Mouse (Mus musculus) brain, adult 2 months (tissue): ENCODE measurements at regions not wholly inside any gene's neighbourhood (a gene's known extent, or its start where the extent isn't known, plus 50 kb on each side); places are given as distances from the start of the nearest gene placed in this dataset.

ENCODE experiments used
- DNase-seq: peaks from one replicate; pipeline ENCODE4 v3.0.0; 2011; ENCODE audit warnings: low read depth, low spot score

DNA sequence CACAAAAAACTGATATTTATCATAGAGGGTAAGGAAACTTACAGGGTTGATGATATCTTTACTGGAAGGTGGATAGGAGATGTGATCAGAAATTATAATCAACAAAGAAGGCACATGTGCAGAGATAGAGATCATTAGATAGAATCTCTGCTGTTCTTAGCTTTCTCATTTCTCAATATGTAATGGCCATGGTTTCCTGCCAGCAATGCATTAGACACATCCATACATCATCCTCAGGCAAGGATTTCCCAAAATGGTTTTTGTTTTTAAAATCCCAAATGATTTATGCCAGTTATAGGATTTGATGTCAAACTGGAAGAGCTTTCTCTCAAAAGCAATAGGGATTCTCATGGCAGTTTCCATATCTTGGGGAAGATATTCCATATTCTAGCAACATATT is 52.0 kb upstream of the C030005K15Rik start:
- DNase-seq, result no peak

DNA sequence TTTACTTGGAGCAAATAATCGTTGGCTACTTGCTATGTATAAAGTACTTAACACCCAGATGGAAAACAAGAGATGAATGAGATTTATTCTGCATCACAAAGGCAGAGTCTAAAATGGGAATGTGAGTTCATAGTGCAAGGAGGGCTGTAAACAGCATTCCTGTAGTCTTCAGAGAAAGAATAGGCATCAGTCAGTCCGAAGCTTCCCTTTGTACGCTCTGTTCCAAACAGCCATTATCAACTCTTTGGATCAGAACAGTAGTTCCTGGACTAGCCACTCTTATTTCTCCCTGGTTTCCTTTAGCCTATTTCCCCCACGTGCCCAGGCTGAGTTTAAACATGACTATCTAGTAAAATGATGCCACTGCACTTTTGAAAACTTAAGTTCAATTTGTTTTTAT is 52.8 kb upstream of the C030005K15Rik start:
- no peak for DNase-seq

DNA sequence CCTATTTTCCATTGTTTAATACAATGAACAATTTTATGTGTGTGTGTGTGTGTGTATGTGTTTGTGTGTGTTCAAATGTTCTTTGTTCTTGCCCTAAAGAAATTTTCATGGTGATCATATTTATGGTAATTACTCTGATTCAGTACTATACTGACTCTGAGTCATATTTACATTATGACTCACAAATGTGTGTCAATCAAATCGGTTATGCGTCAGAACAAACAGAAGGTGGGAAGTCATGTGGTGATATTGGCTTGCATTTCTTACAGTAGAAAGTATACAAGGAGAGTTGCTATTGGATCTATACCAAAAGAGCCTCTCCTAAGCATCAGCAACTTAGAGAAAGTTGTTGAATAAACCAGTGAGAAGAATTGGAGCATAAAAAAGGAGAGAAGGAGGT is 67.2 kb upstream of the C030005K15Rik start:
- DNase-seq, result peak; percentile 59

DNA sequence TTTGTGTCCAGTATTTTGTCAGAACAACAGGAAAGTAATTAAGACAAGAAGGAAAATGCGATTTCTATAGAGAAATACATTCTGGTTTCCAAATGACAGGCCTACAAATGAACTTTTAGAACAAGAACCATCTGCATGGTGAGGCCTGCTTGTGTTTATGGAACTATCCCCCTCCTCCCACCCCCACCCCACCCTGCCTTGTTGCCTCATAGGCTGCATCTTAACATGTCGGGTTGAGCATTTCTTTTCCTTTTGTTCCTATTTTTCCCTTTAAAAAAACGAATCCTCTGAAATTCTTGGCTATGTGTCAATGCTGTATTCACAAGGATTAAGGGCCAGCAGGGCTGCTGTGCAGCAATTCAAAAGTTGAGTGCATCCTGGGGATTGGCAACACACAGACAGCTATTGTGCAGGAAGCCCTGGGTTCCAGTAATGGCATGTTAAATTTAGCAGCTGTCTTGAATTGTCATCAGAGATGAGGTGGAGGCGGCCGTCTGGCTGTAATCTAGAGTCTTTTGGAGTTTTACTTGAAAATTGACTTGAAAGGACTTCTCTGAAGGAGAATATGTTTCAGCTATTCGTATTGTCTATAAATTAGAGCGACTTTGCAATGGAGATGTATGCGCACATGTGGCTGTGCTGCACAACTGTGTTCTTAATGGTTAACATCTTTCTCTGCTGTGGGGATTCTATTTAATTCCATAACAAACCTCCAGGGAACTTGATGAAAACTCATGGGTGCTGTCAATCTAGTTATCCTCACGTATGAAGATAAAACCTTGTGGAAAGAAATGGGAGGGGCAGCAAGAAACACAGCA is 75.1 kb upstream of the C030005K15Rik start:
- peak; percentile 60 for DNase-seq

DNA sequence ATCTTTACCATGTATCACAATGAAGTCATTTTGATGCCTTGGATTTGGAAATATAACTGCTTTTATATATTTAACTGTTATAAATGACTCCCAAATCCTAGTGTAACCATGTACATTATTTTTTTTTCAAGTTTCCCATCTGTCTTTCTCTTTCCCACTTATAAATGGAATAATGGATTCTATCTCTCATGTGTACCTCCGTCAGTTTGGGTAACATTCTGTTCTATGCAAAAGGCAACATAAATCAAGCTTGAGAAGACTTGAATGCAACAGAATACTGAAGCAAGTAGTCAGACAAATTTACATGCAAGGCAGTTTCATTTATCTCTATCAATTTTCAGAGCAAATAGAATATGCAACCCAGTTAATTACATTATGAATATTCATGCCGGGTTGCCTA is 81.4 kb upstream of the C030005K15Rik start:
- DNase-seq, result peak; percentile 40

DNA sequence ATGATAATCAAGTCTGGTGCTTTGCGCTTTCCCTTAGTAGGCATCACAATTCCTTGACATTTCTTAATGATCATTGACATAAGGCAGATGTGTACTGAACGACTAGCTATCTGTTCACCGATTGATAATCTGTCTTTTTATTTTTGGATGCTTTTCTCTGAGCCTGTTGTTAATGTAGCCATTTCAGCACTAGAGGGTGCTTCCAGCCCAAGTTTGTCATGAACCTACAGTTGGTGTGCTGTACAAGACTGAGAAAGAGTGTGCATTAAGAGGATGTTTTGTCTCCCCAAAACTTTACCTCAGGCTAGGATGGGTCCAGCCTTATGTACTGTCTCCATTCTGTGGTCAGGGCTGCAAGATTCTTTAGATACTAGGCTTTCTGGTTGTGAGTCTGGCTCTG is 116.0 kb upstream of the C030005K15Rik start:
- DNase-seq, result peak; percentile 75

DNA sequence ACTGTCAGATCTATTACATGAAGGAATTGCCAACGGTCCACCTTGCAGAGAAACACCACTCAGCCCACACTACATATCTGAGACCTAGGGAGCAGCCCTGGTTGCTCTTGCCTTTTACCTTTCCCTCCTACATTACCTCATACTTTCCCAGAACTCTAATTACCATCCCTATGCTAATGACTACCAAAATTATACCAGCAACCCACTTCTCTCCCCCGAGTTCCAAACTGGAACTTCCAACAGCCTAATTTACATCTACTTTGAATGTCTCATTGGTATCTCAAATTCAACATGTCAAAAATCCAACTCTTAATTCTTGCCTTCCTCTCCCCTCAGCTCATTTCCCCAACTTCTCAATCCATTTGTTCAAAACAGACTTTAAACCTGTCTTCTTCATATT is 124.9 kb upstream of the C030005K15Rik start:
- peak; percentile 67 for DNase-seq

DNA sequence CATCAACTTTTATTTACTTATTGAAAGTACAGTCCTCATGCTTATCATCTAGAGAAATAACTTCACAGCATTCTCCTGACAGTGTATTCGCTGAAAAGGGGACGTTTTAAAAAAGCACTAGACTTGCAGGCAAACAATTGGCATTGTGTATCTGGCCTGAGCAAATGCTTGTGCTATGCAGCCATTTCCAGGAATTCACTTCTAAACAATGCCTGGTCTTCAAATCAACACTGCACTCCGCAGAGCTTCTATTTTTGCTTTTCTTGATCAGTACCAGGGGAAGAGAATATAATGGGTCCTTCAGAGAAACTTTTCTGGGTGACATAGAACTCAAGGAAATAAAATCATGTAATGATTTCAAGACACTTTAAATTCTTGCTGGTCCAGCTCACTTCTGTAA is 150.5 kb upstream of the C030005K15Rik start:
- no peak for DNase-seq

DNA sequence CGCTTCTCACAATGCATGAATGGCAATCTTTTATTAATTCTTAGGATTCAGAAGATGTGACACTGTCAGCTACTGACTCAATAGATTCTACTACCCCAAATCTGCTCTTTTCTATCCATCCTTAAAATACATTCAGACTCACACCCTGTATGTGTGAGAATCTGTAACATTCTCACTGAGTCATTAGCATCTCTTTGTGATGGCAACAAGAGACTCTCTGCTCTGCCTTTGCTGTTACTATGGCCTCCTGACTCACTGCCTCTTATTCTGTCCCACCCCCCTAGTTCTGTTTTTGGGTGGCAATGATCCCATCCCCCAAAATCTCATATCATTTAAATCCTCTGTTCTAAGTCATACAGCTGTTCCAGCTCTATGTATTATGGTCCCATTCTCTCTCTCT is 159.5 kb upstream of the C030005K15Rik start:
- peak; percentile 60 for DNase-seq

DNA sequence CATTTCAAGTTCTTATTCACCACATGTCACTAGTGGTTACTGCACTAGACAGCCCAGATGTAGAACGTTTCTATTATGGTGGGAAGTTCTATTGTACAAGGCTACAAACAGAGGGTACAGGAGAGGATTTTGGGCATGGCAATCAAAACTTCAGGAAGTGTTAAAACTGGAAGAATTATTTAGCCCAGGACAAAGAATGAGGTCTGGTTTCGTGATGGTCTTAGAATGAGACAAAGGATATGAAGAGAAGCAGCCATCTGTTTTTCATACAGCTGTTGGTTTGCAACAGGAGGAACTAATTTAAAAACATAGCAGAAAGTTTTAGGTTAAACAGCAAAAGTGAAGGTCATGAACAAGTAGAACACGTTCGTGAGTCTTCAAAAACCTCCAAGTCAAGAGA is 179.2 kb upstream of the C030005K15Rik start:
- no peak for DNase-seq

DNA sequence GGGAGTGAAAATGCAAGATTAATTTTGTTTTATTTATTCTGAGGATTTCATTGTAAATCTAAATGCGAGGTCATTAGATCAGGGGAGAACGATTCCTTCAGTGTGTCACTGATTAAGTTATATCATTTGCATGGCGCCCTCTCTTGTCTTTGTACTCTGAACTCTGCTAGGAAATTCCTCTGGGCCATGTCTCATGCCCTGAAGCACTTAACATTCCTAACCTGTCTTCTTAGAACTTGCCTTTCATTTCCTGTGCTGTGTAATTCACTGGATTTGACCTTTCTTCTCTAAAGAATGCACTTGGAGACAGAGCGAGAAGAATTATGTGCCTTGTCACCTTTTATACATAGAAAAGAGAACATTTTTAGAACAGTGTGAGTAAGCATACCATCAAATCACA is 199.0 kb upstream of the C030005K15Rik start:
- no peak for DNase-seq

DNA sequence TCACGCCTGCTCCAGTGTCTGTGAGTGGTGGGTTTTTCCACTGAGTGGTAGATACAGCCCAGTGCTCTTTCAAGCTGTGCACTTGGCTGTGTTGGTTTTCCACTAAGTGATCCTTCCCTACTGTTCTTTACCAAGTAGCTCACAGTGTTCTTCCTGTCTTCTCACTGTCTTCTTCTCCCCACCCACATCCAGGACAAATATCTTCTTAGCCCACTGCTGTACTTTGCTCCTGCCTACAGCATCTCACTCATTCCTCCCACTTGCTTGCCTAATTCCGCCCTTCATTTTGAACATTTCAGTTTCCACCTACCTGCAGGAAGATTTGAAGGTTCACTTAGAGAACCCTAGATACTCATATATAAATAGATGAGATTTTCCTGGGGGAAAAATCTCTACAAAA is 213.8 kb upstream of the C030005K15Rik start:
- DNase-seq, result peak; percentile 84

DNA sequence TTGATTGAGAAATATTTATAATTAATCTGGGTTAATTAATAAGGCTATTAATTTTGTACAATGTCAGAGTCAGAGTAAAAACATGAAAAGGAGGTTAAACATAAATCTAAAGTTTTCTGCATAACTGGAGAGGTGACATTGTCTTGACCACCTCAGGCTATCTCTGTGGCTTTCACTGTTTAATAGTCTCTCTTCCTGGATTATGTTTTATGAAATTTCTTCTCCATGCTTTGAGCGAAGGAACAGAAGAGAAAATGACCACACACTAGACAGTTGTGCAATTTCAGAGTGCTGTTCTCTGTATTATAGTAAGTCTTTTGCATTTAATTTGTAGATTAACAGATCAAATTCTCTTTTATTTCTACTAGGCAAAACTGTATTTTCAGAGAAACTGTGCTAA is 239.3 kb upstream of the C030005K15Rik start:
- DNase-seq, result no peak

DNA sequence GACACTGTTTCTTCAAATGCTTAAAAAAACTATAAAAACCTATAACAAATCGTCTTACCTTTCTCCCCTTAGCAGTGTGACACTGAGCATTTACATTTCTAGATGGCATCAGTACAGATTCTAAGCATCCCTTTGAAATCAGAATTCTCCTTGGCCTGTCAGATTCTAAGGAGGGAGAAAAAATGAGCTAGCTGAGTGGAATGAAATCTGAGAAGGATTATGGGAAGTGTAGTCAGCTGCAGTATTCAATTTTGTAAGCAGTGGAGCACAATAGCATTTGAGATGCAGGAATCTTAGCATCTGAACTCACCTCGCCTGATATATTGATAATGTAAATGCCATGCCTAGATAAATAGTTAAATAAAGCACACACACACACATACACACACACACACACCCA is 240.4 kb upstream of the C030005K15Rik start:
- peak; percentile 60 for DNase-seq

DNA sequence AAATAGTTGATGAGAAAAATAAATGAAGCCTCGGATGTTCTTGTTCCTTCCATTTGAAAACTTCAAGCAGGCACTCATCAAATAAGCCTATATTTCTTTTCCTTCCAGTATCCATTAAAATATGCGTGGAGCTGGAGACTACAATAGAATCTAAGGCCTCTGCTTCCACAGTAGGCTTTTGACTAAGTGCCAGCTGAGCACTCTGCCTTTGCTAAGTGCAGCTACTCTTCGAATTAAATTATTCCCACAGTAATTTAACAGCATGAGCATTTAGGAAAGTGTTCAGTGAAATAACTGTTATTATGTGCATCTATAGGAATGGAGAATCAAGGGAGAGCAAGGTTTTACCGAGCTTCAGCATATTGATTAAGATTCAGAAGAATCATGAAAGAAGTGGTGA is 280.5 kb upstream of the C030005K15Rik start:
- peak; percentile 72 for DNase-seq

DNA sequence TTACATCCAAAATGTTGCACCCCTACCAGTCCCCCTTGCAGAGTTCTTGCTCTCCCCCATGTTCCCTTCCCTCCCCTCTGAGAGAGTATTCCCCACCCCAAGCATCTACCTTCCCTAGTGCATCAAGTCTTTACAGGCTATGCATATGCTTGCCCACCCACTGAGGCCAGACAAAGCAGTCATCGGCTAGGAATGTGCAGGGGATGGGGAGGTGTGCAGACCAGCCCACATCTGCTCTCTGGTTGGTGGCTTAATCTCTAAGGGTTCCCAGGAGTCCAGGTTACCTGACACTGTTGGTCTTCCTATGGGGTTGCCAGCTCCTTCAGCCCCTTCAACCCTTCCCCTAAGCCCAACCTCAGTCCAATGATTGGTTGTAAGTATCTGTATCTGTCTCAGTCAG is 281.8 kb upstream of the C030005K15Rik start:
- no peak for DNase-seq

DNA sequence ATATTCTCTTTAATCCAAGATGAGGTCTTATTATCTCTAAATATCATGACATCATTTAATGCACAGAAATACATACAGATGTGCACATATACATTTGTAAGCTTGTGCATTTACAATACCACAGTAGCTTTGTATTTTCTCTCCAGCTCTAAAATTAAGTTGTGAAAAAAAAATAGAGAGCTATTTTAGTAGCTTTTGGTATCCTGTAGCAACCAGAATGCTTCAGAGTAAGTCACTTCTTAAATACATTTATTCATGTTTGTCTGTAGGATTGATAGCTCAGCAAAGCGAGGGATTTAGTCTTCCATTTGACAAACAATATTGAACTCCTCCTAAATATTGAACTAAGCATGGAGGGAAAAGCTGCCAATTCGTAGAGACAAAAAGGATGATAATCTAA is 286.4 kb upstream of the C030005K15Rik start:
- DNase-seq, result peak; percentile 24

DNA sequence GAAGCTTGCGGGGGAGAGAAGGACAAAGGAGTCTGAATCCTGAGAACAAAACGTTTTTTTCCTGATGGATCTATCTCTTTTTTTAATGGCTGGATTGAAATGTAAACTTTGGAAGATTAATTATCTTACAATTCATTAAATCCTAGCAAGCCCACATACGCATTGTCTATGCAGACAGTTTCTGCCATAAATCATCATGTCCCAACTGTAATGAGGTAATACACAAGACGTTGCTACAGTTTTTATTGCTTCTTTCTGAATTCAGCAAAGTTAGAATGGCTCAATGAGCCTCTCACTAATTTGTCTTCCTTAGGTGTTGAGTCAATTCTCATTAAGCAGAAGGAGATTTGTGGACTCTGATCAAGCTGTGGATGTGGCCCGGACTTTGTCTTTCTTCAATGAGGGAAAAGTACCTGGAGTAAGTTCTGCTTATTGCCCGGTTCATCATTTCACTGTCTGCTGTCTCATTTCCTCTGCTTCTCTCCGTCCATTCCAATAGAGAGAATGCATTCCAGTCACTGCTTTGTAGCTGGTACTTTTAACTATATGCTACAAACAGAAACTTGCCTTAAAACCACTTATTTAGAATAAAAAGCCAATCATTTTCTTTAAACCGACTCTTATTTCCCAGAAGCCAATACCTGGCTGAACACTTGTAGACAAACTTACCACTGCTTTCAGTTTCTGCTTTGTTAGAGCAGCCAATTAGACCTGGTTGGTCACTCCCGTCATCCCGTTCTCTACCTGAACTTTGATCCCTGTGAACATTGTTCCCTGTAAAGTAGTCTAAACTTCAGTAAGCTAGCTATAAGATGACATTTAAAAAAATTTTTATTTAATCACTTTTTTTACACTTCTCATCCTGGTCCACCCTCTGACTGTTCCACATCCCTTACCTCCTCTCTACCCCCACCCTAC is 288.7 kb upstream of the C030005K15Rik start:
- no peak for DNase-seq

DNA sequence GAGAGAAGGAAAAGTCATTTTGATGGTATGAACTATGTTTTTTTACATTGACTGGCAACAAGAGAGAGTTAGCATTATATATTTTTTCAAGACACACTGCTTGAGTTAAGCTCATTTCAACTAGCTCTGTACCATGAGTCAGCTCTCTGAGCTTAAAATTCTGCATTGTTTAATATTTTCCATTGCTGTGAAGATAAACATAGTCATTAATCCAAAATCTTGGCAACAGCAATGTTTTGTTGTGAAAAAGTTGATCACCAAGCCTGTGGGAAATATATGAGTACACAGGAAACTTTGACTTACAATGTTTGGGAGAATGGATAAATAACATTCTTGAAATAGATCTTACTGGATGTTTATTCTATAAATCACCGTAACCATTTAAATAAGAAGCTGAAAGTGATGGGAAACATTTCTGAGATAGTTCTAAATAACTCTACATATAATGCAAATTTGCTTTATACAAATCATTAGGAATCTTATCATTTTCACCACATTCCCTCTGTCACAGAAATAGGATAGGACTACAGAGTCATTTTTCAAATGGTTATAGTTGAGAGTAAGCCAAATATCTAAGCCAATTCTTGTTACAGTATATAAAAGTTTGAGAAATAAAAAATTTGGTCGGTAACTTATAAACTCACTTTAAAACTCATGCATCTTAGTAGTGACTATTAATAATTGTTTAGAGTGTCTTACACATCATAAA is 290.2 kb upstream of the C030005K15Rik start:
- peak; percentile 17 for DNase-seq

DNA sequence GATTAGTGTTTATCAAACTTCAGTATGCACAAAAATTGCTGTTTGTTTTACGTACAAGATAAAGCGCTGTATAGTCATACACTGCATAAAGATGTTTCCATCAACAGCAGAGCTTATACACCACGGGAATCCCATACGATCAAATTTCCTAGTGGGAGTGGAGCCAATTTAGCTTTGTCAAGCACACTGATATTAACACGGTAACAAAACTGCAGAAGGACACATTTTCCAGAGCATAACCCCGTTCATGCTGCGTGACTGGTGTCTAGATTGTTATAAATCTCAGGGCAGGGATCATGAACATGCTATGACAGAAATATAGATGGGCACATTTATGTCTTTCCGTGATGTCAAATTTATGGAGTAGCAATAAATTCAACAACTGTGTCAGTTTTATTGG is 302.6 kb upstream of the C030005K15Rik start:
- DNase-seq, result no peak

DNA sequence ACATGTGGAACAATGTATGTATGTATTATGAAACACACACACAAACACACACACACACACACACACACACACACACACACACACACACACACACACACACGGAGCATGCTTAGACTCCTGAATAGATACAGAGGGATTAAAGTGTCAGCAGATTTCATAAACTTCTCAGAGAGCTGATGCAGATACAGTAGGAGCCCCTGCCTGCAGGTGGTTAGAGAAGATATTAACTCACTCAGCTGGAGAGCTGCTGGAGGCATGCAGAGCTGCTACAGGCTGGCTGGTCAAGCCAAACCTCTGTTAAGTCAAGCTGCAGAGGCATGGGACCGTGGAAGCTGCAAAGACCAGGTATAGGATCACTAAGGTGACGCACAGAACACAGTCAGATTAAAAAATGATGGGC is 303.1 kb upstream of the C030005K15Rik start:
- DNase-seq, result no peak

DNA sequence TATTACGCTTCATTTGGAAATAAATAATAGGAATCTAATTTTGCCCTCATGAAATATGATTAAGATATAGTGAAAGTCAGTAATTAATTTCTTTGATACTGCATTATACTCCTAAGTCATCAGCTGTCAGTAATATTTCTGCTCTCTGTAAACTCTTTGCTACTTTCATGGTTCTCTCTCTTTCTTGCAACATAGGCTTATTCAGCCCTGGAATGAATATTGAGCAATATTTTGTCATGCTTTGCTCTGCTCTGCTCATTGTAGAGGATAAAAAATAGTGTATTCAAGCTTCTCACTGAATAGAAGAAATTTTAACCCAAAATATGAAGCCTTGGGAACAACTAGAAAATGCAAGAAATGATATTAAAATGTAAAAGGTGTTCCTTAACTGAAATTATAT is 306.1 kb upstream of the C030005K15Rik start:
- DNase-seq, result no peak
